Mouse (Mus musculus) kidney, adult 8-10 months (tissue): ENCODE results near the gene Maml3.

Experiments
- DNase-seq, 2 experiments: peaks; one replicate each; pipeline ENCODE4 v3.0.0; 2022

Gene Maml3

GRCm38 (mm10) chr3:51771839-51772630, 332.8 kb downstream of the Maml3 start:
- no peak for DNase-seq

GRCm38 (mm10) chr3:51769196-51769595, 335.7 kb downstream of the Maml3 start:
- DNase-seq: no peak

GRCm38 (mm10) chr3:51765220-51765923, 339.5 kb downstream of the Maml3 start:
- DNase-seq: no peak

- DNase-seq: no peak
Observed at GRCm38 (mm10) chr3:51764175-51764574, 340.7 kb downstream of the Maml3 start.

DNA sequence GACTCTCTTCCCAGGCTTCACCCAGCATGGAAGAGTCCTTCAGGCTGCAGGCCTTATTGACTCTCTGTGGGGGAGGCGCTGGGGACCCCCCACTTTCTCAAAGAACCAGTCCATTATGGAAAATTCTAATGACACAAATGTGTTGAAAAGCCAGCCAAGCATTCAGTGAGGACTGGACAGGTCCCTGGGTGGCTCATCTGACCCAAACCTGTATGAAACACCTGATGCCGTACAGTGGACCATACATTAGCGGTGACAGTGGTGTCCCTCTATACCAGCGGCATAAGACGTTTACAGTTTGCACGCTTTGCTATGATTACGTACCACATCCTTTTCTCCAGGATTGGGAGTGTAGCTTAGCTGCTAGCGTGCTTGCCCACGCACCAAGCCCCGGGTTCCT, 342.0 kb downstream of the Maml3 start:
- no peak for DNase-seq

DNA sequence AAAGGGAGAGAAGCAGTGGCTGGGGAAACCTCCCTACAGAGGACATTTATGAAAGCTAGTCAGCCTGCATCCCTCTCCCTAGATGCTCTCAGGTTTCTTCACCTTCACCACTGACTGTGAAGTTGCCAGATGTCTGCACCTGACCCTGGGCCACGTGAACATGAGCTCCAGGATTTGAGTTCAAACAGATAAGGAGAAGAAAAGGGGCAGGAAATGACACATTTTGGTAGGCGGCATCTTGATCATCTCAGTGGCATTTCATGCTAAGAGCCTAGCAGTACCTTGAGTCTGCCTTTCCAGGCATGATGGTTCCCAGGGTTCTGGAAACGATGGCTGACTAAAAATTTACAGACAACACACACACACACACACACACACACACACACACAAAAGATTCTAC, 345.3 kb downstream of the Maml3 start:
- DNase-seq: no peak

DNA sequence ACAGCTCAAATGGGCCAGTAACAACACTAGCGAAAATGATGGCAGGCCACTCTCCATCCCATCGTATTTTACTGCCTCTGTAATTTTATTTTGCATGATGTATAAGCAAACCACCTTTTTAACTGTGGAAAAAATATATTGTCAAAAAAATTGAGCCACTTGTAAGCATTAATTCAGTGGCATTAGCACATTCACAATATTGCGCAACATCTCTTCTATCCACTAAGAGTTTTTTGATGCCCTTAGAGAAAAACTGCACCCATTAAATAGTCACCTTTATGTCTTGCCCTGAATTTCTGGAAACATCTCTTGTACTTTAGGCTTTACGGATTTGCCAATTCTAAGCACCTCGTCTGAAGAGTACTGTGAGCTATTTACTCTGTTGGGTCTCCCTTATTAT, 347.8 kb downstream of the Maml3 start:
- no peak for DNase-seq

DNA sequence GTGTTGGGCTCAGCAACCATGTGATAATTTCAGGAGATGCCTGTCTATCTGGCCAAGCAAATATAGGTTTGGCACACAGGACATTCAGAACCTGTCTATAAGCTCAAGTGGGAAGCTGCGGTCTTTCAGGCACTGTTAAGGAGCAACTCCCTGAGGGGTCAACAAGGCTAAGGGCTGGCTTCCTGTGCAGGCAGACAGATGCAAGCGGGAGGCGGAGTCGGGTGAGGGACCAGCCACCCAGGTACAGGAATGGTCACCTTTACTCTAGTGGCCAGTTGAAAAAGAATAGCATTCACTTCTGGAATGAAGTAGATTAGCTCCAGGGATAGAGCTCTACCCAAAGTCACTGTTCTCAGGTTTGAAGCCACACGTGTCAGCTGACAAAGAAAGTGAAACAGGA, 348.6 kb downstream of the Maml3 start:
- no peak for DNase-seq

GRCm38 (mm10) chr3:51753262-51753661, 351.6 kb downstream of the Maml3 start:
- no peak for DNase-seq

DNA sequence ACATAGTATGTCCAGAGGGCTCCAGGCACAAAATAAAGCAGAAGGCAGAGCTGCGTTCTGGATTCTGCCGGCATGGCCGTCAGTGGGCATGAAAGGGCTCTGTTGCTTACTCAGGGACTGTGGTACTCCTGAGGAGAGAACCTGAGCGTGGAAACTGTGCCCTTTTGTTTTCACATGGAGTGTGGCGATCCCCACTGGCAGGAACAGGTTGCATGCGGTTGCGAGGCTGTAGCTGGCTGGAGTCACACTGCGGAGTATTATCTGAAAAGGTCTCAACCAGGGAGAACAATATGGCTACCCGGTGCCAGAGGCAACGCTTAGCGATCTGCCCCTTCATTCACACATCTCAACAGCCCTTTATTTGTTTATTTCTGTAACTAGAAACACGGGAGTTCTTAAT, 353.4 kb downstream of the Maml3 start:
- peak in 1 of 2 experiments; percentile 25 for DNase-seq

DNA sequence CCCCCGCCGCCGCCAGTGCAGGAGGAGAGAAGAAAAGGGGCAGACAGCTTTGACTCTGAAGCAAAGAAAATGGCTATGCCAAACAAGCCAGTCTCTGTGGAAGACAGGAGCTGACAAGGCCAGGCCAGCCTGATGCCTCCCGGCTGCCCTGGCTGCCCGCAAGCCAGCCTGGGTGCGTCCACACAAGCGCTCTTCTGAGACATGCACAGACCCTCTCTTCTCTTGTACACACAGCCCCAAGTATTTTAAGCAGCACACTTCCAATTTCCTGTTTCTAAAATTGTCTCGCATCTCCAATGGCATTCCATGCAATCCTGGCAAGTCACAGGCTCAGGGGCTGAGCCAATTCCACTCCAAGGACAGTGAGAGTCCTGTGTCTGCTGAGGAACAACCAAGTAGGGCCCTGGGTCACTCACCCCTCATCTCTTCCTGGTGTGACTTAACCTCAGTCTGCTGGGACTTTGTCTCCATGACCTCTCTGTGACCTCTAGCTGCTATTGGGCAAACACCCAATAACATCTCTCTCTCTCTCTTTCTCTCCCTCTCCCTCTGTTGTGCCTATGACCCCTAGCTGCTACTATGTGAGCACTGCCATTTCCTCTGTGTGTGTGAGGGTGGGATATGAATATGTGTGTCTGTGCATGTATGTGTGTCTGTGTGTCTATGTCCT, 354.9 kb downstream of the Maml3 start:
- peak; percentile 43 to 57 for DNase-seq

DNA sequence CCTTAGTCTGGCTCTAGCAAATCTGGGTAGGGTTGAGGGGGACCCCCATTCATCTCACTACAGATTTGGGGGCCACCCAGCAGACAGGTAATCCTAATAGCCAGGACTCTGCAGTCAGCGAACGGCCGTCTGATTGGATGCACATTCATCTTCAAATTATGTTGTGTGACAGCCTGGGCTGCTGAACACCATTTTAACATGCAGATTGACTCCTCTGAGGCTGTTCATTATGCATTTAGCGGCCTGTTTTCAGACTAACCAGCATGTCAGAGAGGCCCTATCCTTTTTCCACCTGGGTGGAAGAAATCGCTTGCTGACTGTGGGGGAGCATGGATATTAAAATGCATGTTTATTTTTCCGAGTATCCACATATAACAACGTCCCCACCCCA, 355.5 kb downstream of the Maml3 start:
- no peak for DNase-seq

DNA sequence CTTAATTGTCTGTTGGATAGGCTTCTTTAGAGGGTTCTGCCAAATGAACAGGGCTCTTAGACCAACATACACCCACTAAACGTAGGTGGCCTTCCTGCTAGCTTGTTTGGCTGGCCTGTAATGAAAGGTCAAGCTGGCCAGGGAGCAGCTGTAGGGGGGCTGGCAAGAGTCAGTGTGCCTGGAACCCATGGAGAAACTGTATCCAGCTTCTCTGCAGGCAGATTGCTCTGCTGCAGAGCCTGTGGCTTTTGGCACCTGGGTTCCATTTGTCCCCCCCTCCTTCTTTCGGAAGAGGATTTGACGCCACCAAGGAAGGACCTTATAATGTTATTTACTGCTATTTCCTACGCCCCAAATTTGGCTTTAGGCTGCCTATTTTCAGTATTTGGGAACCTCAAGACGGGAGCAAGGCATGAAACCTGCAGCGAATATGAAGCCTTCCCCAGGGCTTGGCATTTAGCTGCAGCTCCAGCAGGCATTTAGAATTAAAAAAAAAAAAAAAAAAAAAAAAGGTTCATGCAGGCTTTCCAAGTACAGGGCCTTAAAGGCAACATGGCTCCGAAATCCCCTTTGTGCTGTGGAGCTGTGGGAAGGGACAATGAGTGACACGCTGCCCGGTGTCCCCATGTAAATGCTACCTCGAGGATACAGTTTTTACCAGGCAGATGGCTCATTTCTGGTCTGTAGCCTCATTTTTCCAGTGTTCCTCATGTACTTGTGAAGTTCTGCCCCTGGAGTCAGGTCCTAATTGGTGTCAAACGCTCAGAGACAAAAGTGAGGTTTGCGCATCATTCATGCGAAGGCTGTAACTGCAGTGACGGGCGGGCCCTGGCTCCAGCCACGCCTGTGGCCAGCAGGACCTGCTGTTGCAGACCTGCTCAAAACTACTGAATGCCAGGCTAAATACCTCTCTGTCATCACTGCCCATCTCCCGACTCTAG, 356.2 kb downstream of the Maml3 start:
- DNase-seq: no peak

- DNase-seq: no peak
Observed at GRCm38 (mm10) chr3:51746816-51747215, 358.1 kb downstream of the Maml3 start.

DNA sequence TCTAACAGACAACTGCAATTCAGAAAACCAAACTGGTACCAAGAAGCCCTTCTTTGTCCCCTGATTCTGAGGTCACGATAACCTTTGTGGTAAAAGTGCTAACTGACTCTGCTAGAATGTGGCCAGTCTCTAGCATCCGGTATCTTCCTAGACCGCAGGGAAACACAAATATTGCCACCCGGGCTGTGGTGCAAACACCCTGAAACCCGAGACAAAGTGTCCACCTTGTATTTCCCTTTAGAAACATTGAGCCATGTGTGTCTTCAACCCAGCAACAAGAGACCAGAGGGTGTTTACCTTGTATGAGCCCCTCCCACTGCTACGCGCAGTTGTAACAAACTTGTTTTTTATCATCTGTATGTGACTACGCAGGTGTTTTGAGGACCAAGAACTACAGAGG, 359.7 kb downstream of the Maml3 start:
- no peak for DNase-seq

GRCm38 (mm10) chr3:51744339-51744759, 360.5 kb downstream of the Maml3 start:
- DNase-seq: no peak

GRCm38 (mm10) chr3:51742405-51742804, 362.5 kb downstream of the Maml3 start:
- DNase-seq: no peak

DNA sequence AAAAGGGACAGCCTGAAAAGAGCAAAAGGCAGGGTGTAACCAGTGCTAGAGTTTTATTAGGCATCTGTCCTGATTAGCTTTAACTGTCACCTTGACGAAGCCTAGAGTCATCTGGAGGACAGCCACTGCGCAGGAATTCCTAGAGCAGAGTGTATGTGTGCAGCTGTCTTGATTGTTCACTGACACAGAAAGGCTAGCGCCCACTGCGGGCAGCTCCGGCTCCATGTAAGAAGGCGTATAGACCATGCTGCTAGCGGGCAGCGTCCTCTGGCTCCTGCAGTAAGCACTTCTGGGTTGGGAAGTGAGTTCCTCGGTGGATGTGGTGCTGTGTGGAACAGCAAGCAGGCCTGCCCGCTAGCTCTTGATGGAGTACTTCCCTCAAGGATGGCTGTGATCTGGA, 363.1 kb downstream of the Maml3 start:
- DNase-seq: no peak

- no peak for DNase-seq
Observed at GRCm38 (mm10) chr3:51739835-51740112, 365.1 kb downstream of the Maml3 start.

- peak; percentile 34 to 47 for DNase-seq
Observed at GRCm38 (mm10) chr3:51739049-51739834, 365.6 kb downstream of the Maml3 start.

GRCm38 (mm10) chr3:51733685-51734084, 371.2 kb downstream of the Maml3 start:
- DNase-seq: no peak
